Mouse (Mus musculus): ENCODE results near the gene Rcvrn.

Rcvrn gene

GRCm38 (mm10) chr11:67694703-67695376 is at the start of gene Rcvrn:
TSS of gene Rcvrn (plus strand) at chr11:67695326.
- no peak for DNase-seq (ENCODE audit: low spot score in 2 of 2)

GRCm38 (mm10) chr11:67647745-67648144 is 47.4 kb upstream of the Rcvrn start:
- DNase-seq (ENCODE audit: low spot score in 2 of 2) = peak; percentile 52 to 72

GRCm38 (mm10) chr11:67648651-67649407 is 46.3 kb upstream of the Rcvrn start:
- peak in 1 of 2 experiments; percentile 24 for DNase-seq (ENCODE audit: low spot score in 2 of 2)

- DNase-seq (ENCODE audit: low spot score in 2 of 2) = no peak
These were observed 45.0 kb upstream of the Rcvrn start for GRCm38 (mm10) chr11:67649971-67650707.

GRCm38 (mm10) chr11:67651731-67652130 is 43.4 kb upstream of the Rcvrn start:
- DNase-seq (ENCODE audit: low spot score in 2 of 2) = no peak

GRCm38 (mm10) chr11:67652194-67652892 is 42.8 kb upstream of the Rcvrn start:
- DNase-seq (ENCODE audit: low spot score in 2 of 2) = no peak

GRCm38 (mm10) chr11:67652893-67653255 is 42.3 kb upstream of the Rcvrn start:
- DNase-seq (ENCODE audit: low spot score in 2 of 2) = no peak

GRCm38 (mm10) chr11:67653521-67654090 is 41.5 kb upstream of the Rcvrn start:
- DNase-seq (ENCODE audit: low spot score in 2 of 2) = no peak

- no peak for DNase-seq (ENCODE audit: low spot score in 2 of 2)
These were observed 40.6 kb upstream of the Rcvrn start for GRCm38 (mm10) chr11:67654514-67654913.

- no peak for DNase-seq (ENCODE audit: low spot score in 2 of 2)
These were observed 39.7 kb upstream of the Rcvrn start for GRCm38 (mm10) chr11:67655236-67655959.

GRCm38 (mm10) chr11:67656366-67656765 is 38.8 kb upstream of the Rcvrn start:
- no peak for DNase-seq (ENCODE audit: low spot score in 2 of 2)

GRCm38 (mm10) chr11:67656811-67657210 is 38.3 kb upstream of the Rcvrn start:
- DNase-seq (ENCODE audit: low spot score in 2 of 2) = no peak

- no peak for DNase-seq (ENCODE audit: low spot score in 2 of 2)
These were observed 37.3 kb upstream of the Rcvrn start for GRCm38 (mm10) chr11:67657685-67658382.

GRCm38 (mm10) chr11:67661465-67661864 is 33.7 kb upstream of the Rcvrn start:
- DNase-seq (ENCODE audit: low spot score in 2 of 2) = no peak

GRCm38 (mm10) chr11:67663437-67663836 is 31.7 kb upstream of the Rcvrn start:
- no peak for DNase-seq (ENCODE audit: low spot score in 2 of 2)

GRCm38 (mm10) chr11:67664261-67664660 is 30.9 kb upstream of the Rcvrn start:
- no peak for DNase-seq (ENCODE audit: low spot score in 2 of 2)

- DNase-seq (ENCODE audit: low spot score in 2 of 2) = no peak
These were observed 30.2 kb upstream of the Rcvrn start for GRCm38 (mm10) chr11:67664918-67665317.

GRCm38 (mm10) chr11:67666129-67666528 is 29.0 kb upstream of the Rcvrn start:
- DNase-seq (ENCODE audit: low spot score in 2 of 2) = no peak

GRCm38 (mm10) chr11:67667531-67668332 is 27.4 kb upstream of the Rcvrn start:
- DNase-seq (ENCODE audit: low spot score in 2 of 2) = no peak

Measured in urinary bladder, adult 18-20 months (tissue).